Mouse (Mus musculus) limb, embryonic 15.5 days (tissue): ENCODE data around the gene Stx11. TPM values are rescaled to one million over a fixed set of nuclear protein-coding genes. Genes with fewer than 3 reads are reported as not detected.

Experiments used
- ATAC-seq: fragments of 200-750 bp; cut with Nextera tagmentation; 2 replicates; pipeline ENCODE4 v1.8.0; 2017; ENCODE audit warnings: low read depth, moderate TSS enrichment; ENCODE audit not compliant: insufficient number of reproducible peaks, low FRiP score, low TSS enrichment
- H3K27ac ChIP-seq: fragments of 300-500 bp; sonication (generic); 2 replicates; pipeline ENCODE4 v1.5.1; 2015; ENCODE audit warnings: moderate library complexity, mild to moderate bottlenecking, inconsistent platforms
- H3K27me3 ChIP-seq: fragments of 300-500 bp; sonication (generic); 2 replicates; pipeline ENCODE4 v1.6.1; 2015; ENCODE audit warnings: inconsistent platforms
- H3K36me3 ChIP-seq: fragments of 300-500 bp; sonication (generic); 2 replicates; pipeline ENCODE4 v1.6.1; 2015; ENCODE audit warnings: inconsistent platforms
- H3K4me1 ChIP-seq: fragments of 300-500 bp; sonication (generic); 2 replicates; pipeline ENCODE4 v1.6.1; 2015; ENCODE audit warnings: inconsistent platforms
- H3K4me2 ChIP-seq: fragments of 300-500 bp; sonication (generic); 2 replicates; pipeline ENCODE4 v1.6.1; 2015; ENCODE audit warnings: mild to moderate bottlenecking, inconsistent platforms
- H3K4me3 ChIP-seq: fragments of 300-500 bp; sonication (generic); 2 replicates; pipeline ENCODE4 v1.5.1; 2015; ENCODE audit warnings: mild to moderate bottlenecking, inconsistent platforms
- H3K9ac ChIP-seq: fragments of 300-500 bp; sonication (generic); 2 replicates; pipeline ENCODE4 v1.6.1; 2015; ENCODE audit warnings: inconsistent platforms
- H3K9me3 ChIP-seq: fragments of 300-500 bp; sonication (generic); 2 replicates; pipeline ENCODE4 v1.6.1; 2016; ENCODE audit warnings: inconsistent platforms
- WGBS: fragments of 180-500 bp; shearing (Covaris S2); methylation state at CpG from one replicate; pipeline ENCODE4 v1.1.7; 2015; 5-methylcytosine and 5-hydroxymethylcytosine counted together
- polyA plus RNA-seq: library from polyadenylated mRNA; unstranded; fragments of >200 nt; fragmentation: Nextera tagmentation; extraction: Ambion mirVana; gene quantifications from 2 replicates; pipeline ENCODE4 v1.2.1, GENCODE M21; 2015

The Stx11 gene
- polyA plus RNA-seq, 1 experiment from 2014 or later: 6.7 TPM

GRCm38 (mm10) chr10:12981071-12981470, 17.0 kb upstream of the Stx11 start:
- no peak overlapping the region for H3K9ac ChIP-seq
- H3K27me3 ChIP-seq: no peaks in the 10 kb centered on the region
- H3K4me3 ChIP-seq: no peak overlapping the region
- no peak overlapping the region for H3K4me2 ChIP-seq
- no peaks in the 10 kb centered on the region for H3K4me1 ChIP-seq
- ATAC-seq: no peak
- no peaks in the 10 kb centered on the region for H3K9me3 ChIP-seq
- H3K27ac ChIP-seq: no peak overlapping the region
- H3K36me3 ChIP-seq: no peaks in the 10 kb centered on the region
- WGBS: 73% methylated on average over 7 of the region's 7 CpGs

- Histone ChIP-seq H3K27ac (no peak overlapping the region), H3K36me3 (no peaks in the 10 kb centered on the region), H3K4me2 (no peak overlapping the region), H3K27me3 (no peaks in the 10 kb centered on the region), H3K4me1 (no peaks in the 10 kb centered on the region), H3K9me3 (no peaks in the 10 kb centered on the region), H3K9ac (no peak overlapping the region), H3K4me3 (no peak overlapping the region)
- ATAC-seq: no peak
- 88% methylated on average over 9 of the region's 9 CpGs for WGBS
Measured at GRCm38 (mm10) chr10:12977787-12978212, 13.7 kb upstream of the Stx11 start.

GRCm38 (mm10) chr10:12976552-12976951, 12.5 kb upstream of the Stx11 start:
- Histone ChIP-seq H3K27me3 (no peaks in the 10 kb centered on the region), H3K9me3 (no peaks in the 10 kb centered on the region), H3K27ac (no peak overlapping the region), H3K4me2 (no peak overlapping the region), H3K36me3 (no peaks in the 10 kb centered on the region), H3K4me1 (no peaks in the 10 kb centered on the region), H3K9ac (no peak overlapping the region), H3K4me3 (no peak overlapping the region)
- no peak for ATAC-seq
- 83% methylated on average over 7 of the region's 7 CpGs for WGBS

- H3K4me1 ChIP-seq: no peaks in the 10 kb centered on the region
- H3K27me3 ChIP-seq: no peaks in the 10 kb centered on the region
- no peaks in the 10 kb centered on the region for H3K36me3 ChIP-seq
- 81% methylated on average over 7 of the region's 7 CpGs for WGBS
- no peak overlapping the region for H3K4me2 ChIP-seq
- ATAC-seq: no peak
- H3K27ac ChIP-seq: no peak overlapping the region
- no peak overlapping the region for H3K4me3 ChIP-seq
- H3K9me3 ChIP-seq: no peaks in the 10 kb centered on the region
- no peak overlapping the region for H3K9ac ChIP-seq
Measured at GRCm38 (mm10) chr10:12975957-12976356, 11.9 kb upstream of the Stx11 start.

GRCm38 (mm10) chr10:12975461-12975860, 11.4 kb upstream of the Stx11 start:
- no peak for ATAC-seq
- no peaks in the 10 kb centered on the region for H3K9me3 ChIP-seq
- H3K4me1 ChIP-seq: no peaks in the 10 kb centered on the region
- H3K27me3 ChIP-seq: no peaks in the 10 kb centered on the region
- no peak overlapping the region for H3K9ac ChIP-seq
- no peaks in the 10 kb centered on the region for H3K36me3 ChIP-seq
- WGBS: 84% methylated on average over 3 of the region's 3 CpGs
- no peak overlapping the region for H3K27ac ChIP-seq
- H3K4me2 ChIP-seq: no peak overlapping the region
- no peak overlapping the region for H3K4me3 ChIP-seq

GRCm38 (mm10) chr10:12974572-12974971, 10.5 kb upstream of the Stx11 start:
- WGBS: 85% methylated on average over 6 of the region's 6 CpGs
- ATAC-seq: no peak
- no peak overlapping the region for H3K27ac ChIP-seq
- no peaks in the 10 kb centered on the region for H3K36me3 ChIP-seq
- no peaks in the 10 kb centered on the region for H3K9me3 ChIP-seq
- no peaks in the 10 kb centered on the region for H3K27me3 ChIP-seq
- H3K4me1 ChIP-seq: no peaks in the 10 kb centered on the region
- no peak overlapping the region for H3K4me2 ChIP-seq
- no peak overlapping the region for H3K9ac ChIP-seq
- no peak overlapping the region for H3K4me3 ChIP-seq

- H3K4me1 ChIP-seq: peaks cover 4% of the 10 kb centered on the region; the same call in 1 of the 2 replicates
- no peak for ATAC-seq
- peaks cover 3% of the 10 kb centered on the region; the same call in 1 of the 2 replicates for H3K27me3 ChIP-seq
- no peak overlapping the region for H3K27ac ChIP-seq
- H3K9ac ChIP-seq: no peak overlapping the region
- no peak overlapping the region for H3K4me2 ChIP-seq
- no peaks in the 10 kb centered on the region for H3K36me3 ChIP-seq
- 60% methylated on average over 5 of the region's 5 CpGs for WGBS
- H3K4me3 ChIP-seq: no peak overlapping the region
- H3K9me3 ChIP-seq: no peaks in the 10 kb centered on the region
Measured at GRCm38 (mm10) chr10:12965669-12966180, 1.6 kb upstream of the Stx11 start.

- peak overlapping the region; percentile 54 for H3K9ac ChIP-seq
- H3K9me3 ChIP-seq: no peaks in the 10 kb centered on the region
- H3K4me1 ChIP-seq: peaks cover 4% of the 10 kb centered on the region; the same call in 1 of the 2 replicates
- H3K4me2 ChIP-seq: peak overlapping the region; percentile 86
- H3K27ac ChIP-seq: 0 out of 2 replicates have a peak overlapping the region, but pooled peaks have one; percentile 22
- WGBS: 6% methylated on average over 29 of the region's 29 CpGs
- peak overlapping the region; percentile 71 for H3K4me3 ChIP-seq
- H3K27me3 ChIP-seq: peaks cover 3% of the 10 kb centered on the region; the same call in 1 of the 2 replicates
- no peak for ATAC-seq
- H3K36me3 ChIP-seq: no peaks in the 10 kb centered on the region
Measured at GRCm38 (mm10) chr10:12963362-12964147, 543 bp downstream of the Stx11 start.

GRCm38 (mm10) chr10:12962238-12962637, 1.9 kb downstream of the Stx11 start:
- H3K27me3 ChIP-seq: peaks cover 3% of the 10 kb centered on the region; the same call in 1 of the 2 replicates
- H3K27ac ChIP-seq: no peak overlapping the region
- ATAC-seq: no peak
- H3K4me1 ChIP-seq: peaks cover 4% of the 10 kb centered on the region; the same call in 1 of the 2 replicates
- H3K4me2 ChIP-seq: no peak overlapping the region
- no peak overlapping the region for H3K9ac ChIP-seq
- H3K4me3 ChIP-seq: no peak overlapping the region
- no peaks in the 10 kb centered on the region for H3K36me3 ChIP-seq
- H3K9me3 ChIP-seq: no peaks in the 10 kb centered on the region

- peaks cover 3% of the 10 kb centered on the region; the same call in 1 of the 2 replicates for H3K27me3 ChIP-seq
- no peaks in the 10 kb centered on the region for H3K36me3 ChIP-seq
- no peak overlapping the region for H3K4me2 ChIP-seq
- peaks cover 4% of the 10 kb centered on the region; the same call in 1 of the 2 replicates for H3K4me1 ChIP-seq
- no peak overlapping the region for H3K27ac ChIP-seq
- 86% methylated on average over 8 of the region's 8 CpGs for WGBS
- no peak for ATAC-seq
- no peak overlapping the region for H3K9ac ChIP-seq
- no peaks in the 10 kb centered on the region for H3K9me3 ChIP-seq
- H3K4me3 ChIP-seq: no peak overlapping the region
Measured at GRCm38 (mm10) chr10:12961546-12961945, 2.6 kb downstream of the Stx11 start.

- H3K9ac ChIP-seq: no peak overlapping the region
- no peak overlapping the region for H3K27ac ChIP-seq
- H3K4me1 ChIP-seq: no peaks in the 10 kb centered on the region
- H3K4me2 ChIP-seq: no peak overlapping the region
- H3K4me3 ChIP-seq: no peak overlapping the region
- no peaks in the 10 kb centered on the region for H3K9me3 ChIP-seq
- WGBS: 74% methylated on average over 4 of the region's 4 CpGs
- ATAC-seq: no peak
- no peaks in the 10 kb centered on the region for H3K36me3 ChIP-seq
- no peaks in the 10 kb centered on the region; the same call in 1 of the 2 replicates for H3K27me3 ChIP-seq
Measured at GRCm38 (mm10) chr10:12957271-12957670, 6.8 kb downstream of the Stx11 start.

GRCm38 (mm10) chr10:12955831-12956230, 8.3 kb downstream of the Stx11 start:
- Histone ChIP-seq H3K4me3 (no peak overlapping the region), H3K27ac (no peak overlapping the region), H3K9me3 (no peaks in the 10 kb centered on the region), H3K27me3 (no peaks in the 10 kb centered on the region), H3K4me1 (no peaks in the 10 kb centered on the region), H3K4me2 (no peak overlapping the region), H3K36me3 (no peaks in the 10 kb centered on the region), H3K9ac (no peak overlapping the region)
- ATAC-seq: no peak
- 36% methylated on average over 1 of the region's 1 CpGs for WGBS
